Mouse (Mus musculus) limb, embryonic 10.5 days (tissue): Measurements from ENCODE around the gene Tmem132a. TPM values are rescaled to one million over a fixed set of nuclear protein-coding genes. Genes with fewer than 3 reads are reported as not detected.

Experiments used
- DNase-seq: peaks from one replicate; pipeline ENCODE4 v3.0.0-alpha.2; 2017; ENCODE audit warnings: low spot score
- H3K27ac ChIP-seq: fragments of 300-500 bp; sonication (generic); 2 replicates; pipeline ENCODE4 v1.5.1; 2016; ENCODE audit warnings: mild to moderate bottlenecking
- H3K27me3 ChIP-seq: fragments of 300-500 bp; sonication (generic); 2 replicates; pipeline ENCODE4 v1.6.1; 2016; ENCODE audit warnings: low read depth, mild to moderate bottlenecking; ENCODE audit not compliant: poor library complexity, severe bottlenecking
- H3K36me3 ChIP-seq: fragments of 300-500 bp; sonication (generic); 2 replicates; pipeline ENCODE4 v1.6.1; 2016; ENCODE audit warnings: mild to moderate bottlenecking, moderate library complexity
- H3K4me1 ChIP-seq: fragments of 300-500 bp; sonication (generic); 2 replicates; pipeline ENCODE4 v1.6.1; 2016
- H3K4me3 ChIP-seq: fragments of 300-500 bp; sonication (generic); 2 replicates; pipeline ENCODE4 v1.5.1; 2016; ENCODE audit warnings: mild to moderate bottlenecking, moderate library complexity
- H3K9me3 ChIP-seq: fragments of 300-500 bp; sonication (generic); replicated peaks from 2 replicates; pipeline ENCODE4 v1.6.1; 2016; ENCODE audit warnings: mild to moderate bottlenecking
- WGBS: fragments of 180-500 bp; shearing (Covaris S2); methylation state at CpG from one replicate; pipeline ENCODE4 v1.1.7; 2016; 5-methylcytosine and 5-hydroxymethylcytosine counted together
- polyA plus RNA-seq: library from polyadenylated mRNA; unstranded; fragments of >200 nt; fragmentation: Nextera tagmentation; extraction: Ambion mirVana; gene quantifications from 2 replicates; pipeline ENCODE4 v1.2.1, GENCODE M21; 2016

Gene Tmem132a
- polyA plus RNA-seq, 1 experiment from 2014 or later = 160 TPM

GRCm38 (mm10) chr19:10818217-10818946 lies 51.4 kb downstream of the Tmem132a start:
- Histone ChIP-seq H3K9me3 (no peaks in the 10 kb centered on the region), H3K36me3 (no peaks in the 10 kb centered on the region), H3K27ac (peak overlapping the region; percentile 50), H3K27me3 (no peaks in the 10 kb centered on the region), H3K4me1 (peaks cover 14% of the 10 kb centered on the region), H3K4me3 (peak overlapping the region; percentile 22; the same call in 1 of the 2 replicates)
- WGBS = 41% methylated on average over 17 of the region's 17 CpGs
- DNase-seq = peak; percentile 34

- Histone ChIP-seq H3K9me3 (no peaks in the 10 kb centered on the region), H3K4me3 (no peak overlapping the region), H3K27ac (no peak overlapping the region), H3K27me3 (no peaks in the 10 kb centered on the region), H3K4me1 (peaks cover 14% of the 10 kb centered on the region), H3K36me3 (no peaks in the 10 kb centered on the region)
- no peak for DNase-seq
- 62% methylated on average over 2 of the region's 2 CpGs for WGBS
These were observed 53.3 kb downstream of the Tmem132a start for GRCm38 (mm10) chr19:10816462-10816861.

DNA sequence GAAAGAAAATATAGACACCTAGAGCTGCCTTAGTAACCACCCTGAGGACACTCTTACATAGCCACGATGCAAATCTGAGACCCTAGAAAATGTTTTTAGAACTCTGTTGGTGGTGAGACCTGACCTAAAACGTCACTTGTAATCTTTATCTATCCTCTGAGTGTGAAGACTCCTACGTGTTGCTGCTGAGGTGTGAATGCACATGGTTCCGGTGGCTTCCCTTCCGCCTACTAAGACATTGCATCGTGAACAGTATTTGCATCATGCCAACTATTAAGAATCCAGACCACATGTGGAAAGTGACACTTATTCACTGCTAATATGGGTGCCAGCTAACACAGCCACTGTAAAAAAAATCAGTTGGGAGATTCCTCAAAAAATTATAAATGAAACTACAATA lies 53.9 kb downstream of the Tmem132a start:
- WGBS = 90% methylated on average over 6 of the region's 6 CpGs
- no peak for DNase-seq
- Histone ChIP-seq H3K27ac (no peak overlapping the region), H3K4me3 (no peak overlapping the region), H3K36me3 (no peaks in the 10 kb centered on the region), H3K9me3 (no peaks in the 10 kb centered on the region), H3K4me1 (peaks cover 14% of the 10 kb centered on the region), H3K27me3 (no peaks in the 10 kb centered on the region)

DNA sequence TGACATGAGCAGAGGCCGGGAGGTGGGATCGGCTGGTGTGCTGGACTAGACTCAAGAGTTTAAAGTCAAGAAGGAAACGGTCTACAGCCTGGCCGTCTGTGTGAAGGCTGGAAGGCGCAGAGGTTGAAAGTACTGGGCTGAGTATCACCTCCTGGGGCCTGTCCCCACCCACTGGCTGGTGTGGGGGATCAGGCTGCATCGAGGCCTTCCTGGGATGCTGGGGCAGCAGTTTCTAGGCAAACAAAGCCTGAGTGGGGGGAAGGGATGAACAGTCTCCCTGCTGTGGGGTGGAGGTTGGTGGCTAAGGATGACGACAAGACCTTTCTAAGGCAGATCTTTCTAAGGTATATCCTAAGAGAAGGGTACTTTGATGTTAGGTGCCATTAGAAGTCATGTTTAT lies 55.8 kb downstream of the Tmem132a start:
- peaks cover 14% of the 10 kb centered on the region for H3K4me1 ChIP-seq
- no peak for DNase-seq
- no peaks in the 10 kb centered on the region for H3K36me3 ChIP-seq
- no peak overlapping the region for H3K4me3 ChIP-seq
- no peak overlapping the region for H3K27ac ChIP-seq
- WGBS = 72% methylated on average over 7 of the region's 7 CpGs
- H3K27me3 ChIP-seq = no peaks in the 10 kb centered on the region
- H3K9me3 ChIP-seq = no peaks in the 10 kb centered on the region

DNA sequence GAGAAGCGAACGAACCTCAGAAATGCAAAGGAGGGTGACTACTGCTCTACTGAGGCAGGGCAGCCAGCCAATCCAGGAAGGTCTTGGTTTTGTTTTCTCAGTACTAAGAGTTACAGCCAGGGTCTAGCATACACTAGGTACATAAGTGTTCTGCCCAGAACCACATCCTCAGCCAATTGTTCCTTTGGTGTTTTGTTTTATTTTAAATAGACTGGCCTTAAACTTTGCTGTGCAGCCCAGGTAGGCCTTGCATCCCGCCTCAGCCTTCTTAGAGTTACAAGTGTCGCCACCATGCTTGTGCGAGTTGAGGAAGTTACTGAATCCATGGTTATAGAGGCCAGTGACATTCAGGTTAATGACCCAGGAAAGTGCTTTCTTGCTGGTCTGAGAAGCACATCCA lies 56.7 kb downstream of the Tmem132a start:
- Histone ChIP-seq H3K27me3 (no peaks in the 10 kb centered on the region), H3K4me1 (peaks cover 7% of the 10 kb centered on the region), H3K36me3 (no peaks in the 10 kb centered on the region), H3K4me3 (no peak overlapping the region), H3K9me3 (no peaks in the 10 kb centered on the region), H3K27ac (no peak overlapping the region)
- 96% methylated on average over 5 of the region's 5 CpGs for WGBS
- DNase-seq = no peak

GRCm38 (mm10) chr19:10811471-10811870 lies 58.3 kb downstream of the Tmem132a start:
- DNase-seq = no peak
- Histone ChIP-seq H3K4me3 (no peak overlapping the region), H3K36me3 (no peaks in the 10 kb centered on the region), H3K9me3 (no peaks in the 10 kb centered on the region), H3K4me1 (no peaks in the 10 kb centered on the region), H3K27me3 (no peaks in the 10 kb centered on the region), H3K27ac (no peak overlapping the region)
- WGBS = 93% methylated on average over 6 of the region's 6 CpGs

GRCm38 (mm10) chr19:10810176-10810492 lies 59.6 kb downstream of the Tmem132a start:
- Histone ChIP-seq H3K4me1 (no peaks in the 10 kb centered on the region), H3K9me3 (no peaks in the 10 kb centered on the region), H3K4me3 (no peak overlapping the region), H3K36me3 (no peaks in the 10 kb centered on the region), H3K27ac (no peak overlapping the region), H3K27me3 (no peaks in the 10 kb centered on the region)
- no peak for DNase-seq
- 55% methylated on average over 4 of the region's 4 CpGs for WGBS

DNA sequence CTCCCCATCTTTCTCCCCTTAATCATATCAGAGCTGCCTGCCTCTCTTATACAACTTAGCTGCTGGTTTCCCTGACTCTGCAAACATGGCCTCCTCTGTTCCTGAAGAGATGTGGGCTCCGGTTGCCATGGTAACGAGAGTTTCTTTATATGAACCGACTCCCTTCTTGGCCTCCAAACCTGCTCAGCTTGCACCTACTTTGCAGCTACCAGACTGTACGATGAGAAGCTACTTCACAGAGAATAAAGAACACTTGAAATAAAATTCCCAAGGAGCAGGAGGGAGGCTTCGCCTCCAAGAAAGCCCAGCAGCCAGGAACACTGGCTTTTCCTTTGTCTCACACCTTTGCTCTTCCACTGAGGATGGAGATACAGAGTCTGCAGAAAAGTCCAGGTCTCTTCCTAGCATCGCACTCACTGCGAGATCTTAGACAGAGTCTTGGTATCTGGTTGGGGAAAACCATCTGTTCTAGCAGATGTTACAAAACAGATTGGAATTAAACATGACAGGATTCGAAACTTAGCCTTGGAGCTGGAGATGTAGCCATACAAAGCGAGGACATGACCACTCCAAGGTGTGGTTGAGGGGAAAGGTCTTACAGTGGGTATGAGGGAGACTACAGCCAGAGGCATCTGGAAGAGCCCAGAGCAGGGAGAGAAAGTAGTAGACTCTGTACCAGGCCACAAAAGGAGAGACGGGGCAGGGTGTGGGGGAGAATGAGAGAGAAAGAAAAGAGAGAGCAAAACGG lies 60.1 kb downstream of the Tmem132a start:
- DNase-seq = no peak
- H3K4me1 ChIP-seq = no peaks in the 10 kb centered on the region
- H3K9me3 ChIP-seq = no peaks in the 10 kb centered on the region
- 81% methylated on average over 11 of the region's 11 CpGs for WGBS
- H3K27ac ChIP-seq = no peak overlapping the region
- H3K4me3 ChIP-seq = no peak overlapping the region
- H3K36me3 ChIP-seq = no peaks in the 10 kb centered on the region
- H3K27me3 ChIP-seq = no peaks in the 10 kb centered on the region

DNA sequence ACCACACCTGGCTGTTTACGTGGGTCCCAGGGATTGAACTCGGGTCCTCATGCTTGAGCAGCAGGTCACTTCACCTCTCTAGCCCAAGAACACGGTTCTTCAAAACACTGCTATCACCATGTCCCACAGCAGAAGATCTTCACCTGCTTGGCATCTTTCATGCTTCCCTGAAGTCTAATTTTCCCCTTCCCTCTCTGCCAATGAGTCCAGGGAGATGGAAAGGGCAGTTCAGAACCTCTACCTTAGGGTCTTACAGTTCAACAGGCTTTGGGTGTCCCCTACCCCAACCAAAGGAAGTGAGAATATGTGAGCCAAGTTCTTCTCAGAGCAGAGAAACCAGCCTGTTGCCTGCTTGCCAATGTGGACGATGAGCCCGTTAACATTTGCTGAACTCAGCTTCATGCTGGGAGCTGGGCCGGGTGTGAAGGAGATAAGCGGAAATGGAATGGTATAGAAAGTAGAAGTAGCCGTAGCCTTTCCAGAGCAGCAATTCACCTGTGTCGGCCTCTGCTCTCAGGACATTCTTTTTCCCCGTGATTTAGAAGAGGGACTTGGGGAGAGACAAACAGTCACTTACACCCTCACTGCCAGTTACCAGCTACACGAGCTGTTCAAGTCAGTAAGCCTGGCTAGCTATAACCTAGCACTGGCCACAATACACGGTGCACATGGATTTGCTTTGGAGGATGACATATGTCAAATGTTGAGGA lies 61.1 kb downstream of the Tmem132a start:
- no peaks in the 10 kb centered on the region for H3K4me1 ChIP-seq
- H3K4me3 ChIP-seq = no peak overlapping the region
- H3K27ac ChIP-seq = no peak overlapping the region
- 92% methylated on average over 12 of the region's 12 CpGs for WGBS
- no peaks in the 10 kb centered on the region for H3K36me3 ChIP-seq
- H3K9me3 ChIP-seq = no peaks in the 10 kb centered on the region
- no peak for DNase-seq
- no peaks in the 10 kb centered on the region for H3K27me3 ChIP-seq

Other genes with a start within 250 kb of the Tmem132a start
- gene Vwce, start 235.7 kb downstream of the Tmem132a start, polyA plus RNA-seq = 1.8 and 2.8 TPM in 2 replicates
- gene Pga5, start 191.9 kb downstream of the Tmem132a start, polyA plus RNA-seq = not detected in 2 replicates
- 34.3 and 37.7 TPM in 2 replicates for gene Vps37c, start 181.2 kb downstream of the Tmem132a start, polyA plus RNA-seq
- 0.06 and 0.26 TPM in 2 replicates for gene Cd5, start 130.9 kb downstream of the Tmem132a start, polyA plus RNA-seq
- gene Cd6, start 39.9 kb downstream of the Tmem132a start, polyA plus RNA-seq = 0.05 TPM in 1 of 2 replicates, not detected in the other
- gene Slc15a3, start 30.2 kb downstream of the Tmem132a start, polyA plus RNA-seq = 0.20 and 0.28 TPM in 2 replicates
- 71.7 and 72.3 TPM in 2 replicates for gene Tmem109, start 12.1 kb upstream of the Tmem132a start, polyA plus RNA-seq
- gene Prpf19, start 25.3 kb upstream of the Tmem132a start, polyA plus RNA-seq = 47.2 and 51.5 TPM in 2 replicates
- not detected in 2 replicates for gene Zp1, start 50.7 kb upstream of the Tmem132a start, polyA plus RNA-seq
- 0.08 TPM in 2 replicates for gene Ptgdr2, start 67.2 kb upstream of the Tmem132a start, polyA plus RNA-seq
- gene Ccdc86, start 79.3 kb upstream of the Tmem132a start, polyA plus RNA-seq = 46.8 and 62.9 TPM in 2 replicates
- gene Ms4a10, start 104.7 kb upstream of the Tmem132a start, polyA plus RNA-seq = not detected in 2 replicates
- not detected in 2 replicates for gene Ms4a15, start 123.3 kb upstream of the Tmem132a start, polyA plus RNA-seq
- gene Ms4a18, start 148.1 kb upstream of the Tmem132a start, polyA plus RNA-seq = not detected in 2 replicates
- gene Ms4a8a, start 211.2 kb upstream of the Tmem132a start, polyA plus RNA-seq = not detected in 2 replicates